Mouse (Mus musculus): ENCODE results near the gene Corin.

Gene Corin

DNA sequence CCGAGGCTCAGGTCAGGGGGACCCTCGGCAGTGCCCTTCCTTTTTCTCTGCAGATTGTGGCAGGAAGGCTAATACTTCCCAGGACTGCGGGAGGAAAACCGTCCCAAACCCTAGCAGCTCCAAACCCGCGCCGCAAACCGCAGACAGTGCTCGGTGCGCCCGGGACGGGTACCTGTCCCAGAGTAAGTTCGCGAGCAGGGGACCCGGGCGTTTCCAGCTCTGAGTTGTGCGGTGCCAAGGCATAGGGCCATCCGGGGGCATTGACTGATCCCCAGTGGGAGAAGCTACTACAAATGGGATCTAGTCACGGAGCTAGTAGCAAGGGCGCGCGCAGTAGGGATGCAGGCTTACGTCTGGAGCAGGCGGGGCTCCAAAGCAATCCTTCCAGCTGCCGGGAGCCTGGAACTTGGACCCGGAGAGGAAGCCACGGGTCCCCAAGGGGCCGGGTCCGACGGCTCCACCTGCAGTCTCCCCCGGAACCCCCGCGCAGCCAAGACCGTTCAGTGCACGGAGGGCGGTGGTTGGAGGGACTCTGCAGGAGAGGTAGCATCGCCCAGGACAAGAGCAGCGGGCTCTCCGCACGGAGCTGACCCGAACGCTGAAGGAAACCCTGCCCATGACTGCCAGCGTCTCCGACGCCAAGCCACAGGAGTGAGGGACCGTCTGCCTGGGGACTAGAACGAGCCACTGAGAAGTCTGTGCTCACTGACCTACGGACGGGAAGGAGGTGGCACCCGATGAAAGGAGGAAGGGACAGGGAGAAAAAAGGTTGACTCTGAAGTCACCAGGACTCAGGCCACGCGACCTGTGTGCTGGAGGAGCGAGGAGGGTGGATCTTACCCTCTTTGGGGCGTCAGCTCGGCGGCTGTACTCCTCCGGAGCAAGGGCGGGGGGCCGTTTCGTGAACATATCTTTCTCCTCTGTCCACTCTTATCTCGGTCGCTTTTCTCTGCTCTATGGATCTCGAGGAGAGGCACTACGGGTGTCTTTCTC lies at the start of gene Corin:
Corin (minus strand) TSS at position 943 of the 993 bp plus-strand sequence.
- DNase-seq (ENCODE audit: low spot score) = no peak

DNA sequence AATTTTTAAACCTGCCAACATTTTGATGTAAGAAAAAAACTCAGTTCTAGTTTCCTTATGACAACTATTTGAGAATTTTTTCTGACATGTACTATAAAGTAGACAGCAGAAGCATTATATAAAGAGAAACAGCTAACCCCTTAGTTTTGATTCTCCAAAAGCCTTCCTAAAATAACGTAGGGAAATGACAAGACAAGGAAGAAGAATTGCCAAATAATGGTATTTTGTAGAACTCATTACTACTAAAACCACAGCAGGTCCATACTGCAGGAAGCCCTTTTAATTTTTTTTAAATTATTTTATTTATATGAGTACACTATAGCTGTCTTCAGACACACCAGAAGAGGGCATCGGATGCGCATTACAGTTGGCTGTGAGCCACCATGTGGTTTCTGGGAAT lies 46.9 kb upstream of the Corin start:
- DNase-seq (ENCODE audit: low spot score) = no peak

DNA sequence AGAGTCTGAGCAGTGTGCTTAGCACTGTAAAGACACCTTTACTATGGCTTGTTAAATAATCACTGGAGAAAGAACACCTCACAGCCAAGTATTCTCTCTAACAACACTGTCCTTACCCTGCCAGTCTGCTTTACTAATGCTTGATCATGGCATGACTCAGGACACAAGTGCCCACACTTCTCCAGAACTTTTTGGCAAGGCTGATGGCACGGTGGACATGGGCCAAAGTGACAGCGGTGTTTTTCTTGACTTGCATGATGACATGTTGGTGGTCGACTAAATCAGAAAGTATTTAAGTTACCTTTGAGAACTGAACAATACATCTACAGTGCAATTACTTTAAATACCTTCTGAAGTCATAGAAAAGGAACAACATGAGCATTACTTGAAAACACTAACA lies 24.6 kb upstream of the Corin start:
- DNase-seq (ENCODE audit: low spot score) = no peak

DNA sequence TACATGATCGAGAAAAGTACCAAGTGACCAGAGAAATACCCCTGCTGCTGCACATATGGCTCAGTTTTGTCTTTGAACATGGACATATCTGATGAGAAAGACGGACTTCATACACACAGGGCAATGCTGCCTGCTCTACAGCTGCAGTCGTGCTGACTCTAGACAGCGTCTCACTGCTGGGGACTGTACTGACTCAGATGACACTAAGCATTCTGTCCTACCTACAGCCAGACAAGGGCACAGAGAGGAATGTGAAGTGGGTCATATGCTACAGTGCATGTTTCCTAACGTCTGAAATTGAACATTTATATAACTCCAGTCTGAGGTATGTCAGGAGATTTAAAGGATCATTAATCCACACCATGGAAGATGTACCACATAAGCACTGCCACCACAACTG lies 9.5 kb upstream of the Corin start:
- DNase-seq (ENCODE audit: low spot score) = no peak

DNA sequence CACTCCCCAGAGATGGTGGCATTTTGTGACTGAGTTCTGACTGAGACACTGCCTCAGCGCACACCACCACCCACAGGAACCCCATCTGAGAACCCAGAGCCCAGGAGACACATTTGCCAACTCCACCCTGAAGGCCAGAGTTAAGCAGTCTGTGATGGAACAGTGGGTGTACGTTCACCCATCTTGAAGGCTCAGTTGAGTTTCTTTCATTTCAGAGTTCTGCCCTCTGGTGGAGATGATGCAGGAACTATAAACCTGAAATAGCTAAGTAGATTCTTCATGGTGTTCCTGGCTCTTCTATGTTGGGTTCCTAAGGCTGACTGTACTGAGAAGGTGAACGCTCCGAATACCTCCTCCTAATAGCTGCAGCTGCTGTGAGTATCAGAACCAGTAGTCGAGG lies 1.5 kb upstream of the Corin start:
- DNase-seq (ENCODE audit: low spot score) = no peak

DNA sequence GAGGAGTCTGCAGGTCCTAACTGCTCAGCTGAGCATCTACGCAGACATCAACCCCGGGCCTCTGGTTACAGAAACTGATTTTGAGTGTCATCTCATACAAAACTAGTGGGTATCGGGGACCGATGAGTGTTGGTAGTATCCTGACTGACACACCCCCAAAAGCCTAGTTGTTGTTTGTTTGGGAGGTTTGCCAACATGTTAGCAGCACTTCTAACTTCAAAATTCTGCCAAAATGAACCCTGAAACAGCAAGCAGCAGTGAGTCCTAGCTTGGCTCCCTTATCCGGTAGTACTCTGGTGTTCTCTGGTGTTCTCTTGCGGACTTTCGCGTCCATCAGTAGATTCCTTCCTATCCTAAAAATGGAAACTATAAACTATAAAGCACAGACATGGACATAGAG lies 1.5 kb downstream of the Corin start:
- no peak for DNase-seq (ENCODE audit: low spot score)

DNA sequence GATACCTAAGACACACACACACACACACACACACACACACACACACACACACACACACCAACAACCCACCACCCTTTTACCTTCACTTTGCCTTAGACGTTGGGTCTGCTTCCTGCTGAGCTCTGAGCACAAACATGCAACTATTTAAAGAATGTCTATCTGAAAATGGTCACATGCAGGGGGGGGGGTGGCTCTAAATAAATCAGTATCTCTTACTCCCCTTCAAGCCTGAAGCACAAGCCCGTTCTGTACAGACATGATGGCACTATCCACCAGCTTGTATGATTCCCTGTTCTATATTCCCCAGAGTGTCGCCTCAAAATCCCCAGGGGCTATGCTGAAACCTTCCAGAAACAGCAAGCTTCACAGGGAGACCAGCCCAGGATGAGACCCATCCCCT lies 2.5 kb downstream of the Corin start:
- DNase-seq (ENCODE audit: low spot score) = no peak

DNA sequence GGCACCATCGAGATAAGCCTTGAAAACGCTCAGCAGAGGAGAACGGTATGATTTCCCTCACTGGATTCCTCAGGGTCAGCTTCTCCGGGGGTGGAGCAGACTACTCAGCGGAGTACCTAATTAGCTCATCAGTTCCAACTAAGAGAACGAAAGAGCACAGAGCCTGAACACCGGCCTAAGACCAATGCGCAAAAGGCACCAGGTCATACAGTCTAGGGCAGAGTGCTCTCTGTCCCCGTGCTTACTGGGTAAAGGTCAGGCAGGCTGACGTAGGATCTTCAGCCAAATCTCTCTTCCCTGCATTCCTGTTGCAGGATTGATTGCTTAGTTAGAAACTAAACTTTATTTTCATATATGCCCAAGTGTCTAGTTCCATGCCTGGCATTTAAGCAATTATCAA lies 6.0 kb downstream of the Corin start:
- DNase-seq (ENCODE audit: low spot score) = no peak

DNA sequence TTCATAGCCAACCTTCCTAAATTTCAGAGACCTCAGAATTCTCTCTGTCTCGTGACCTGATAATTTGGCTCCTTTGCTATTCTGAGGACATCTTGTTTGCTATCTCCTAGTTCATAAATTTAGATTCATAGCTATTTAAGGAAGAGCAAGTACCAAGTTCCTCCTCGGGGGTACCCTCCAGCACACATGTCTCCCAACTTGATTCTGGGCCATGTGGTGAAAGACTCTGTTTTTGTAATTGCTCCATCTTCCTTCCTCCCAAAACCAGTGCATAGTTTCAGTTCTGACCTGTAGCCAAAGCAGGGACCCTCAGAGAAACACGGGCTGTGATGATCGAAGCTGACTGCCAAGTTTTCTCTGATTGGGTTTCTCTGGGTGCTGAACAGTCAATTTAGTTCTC lies 7.5 kb downstream of the Corin start:
- no peak for DNase-seq (ENCODE audit: low spot score)

DNA sequence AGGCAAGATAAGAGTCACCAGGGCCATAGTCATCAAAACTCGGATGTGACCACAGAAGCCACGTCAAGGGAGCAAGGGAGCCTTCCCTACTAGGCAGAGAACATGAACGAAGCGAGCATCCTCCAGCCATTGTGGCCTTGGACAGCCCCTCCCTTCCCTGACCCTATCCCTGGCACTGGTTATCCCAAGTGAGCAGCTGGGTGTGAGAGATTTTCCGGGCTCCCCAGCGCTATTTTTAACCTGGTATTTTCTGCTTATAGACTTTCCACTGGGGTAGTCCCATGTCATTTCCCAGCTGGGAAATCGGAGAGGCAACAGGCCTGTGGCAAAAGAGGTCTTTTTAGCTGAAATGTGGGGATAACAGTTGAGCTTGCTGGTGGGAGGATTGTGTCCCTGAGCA lies 10.4 kb downstream of the Corin start:
- DNase-seq (ENCODE audit: low spot score) = no peak

DNA sequence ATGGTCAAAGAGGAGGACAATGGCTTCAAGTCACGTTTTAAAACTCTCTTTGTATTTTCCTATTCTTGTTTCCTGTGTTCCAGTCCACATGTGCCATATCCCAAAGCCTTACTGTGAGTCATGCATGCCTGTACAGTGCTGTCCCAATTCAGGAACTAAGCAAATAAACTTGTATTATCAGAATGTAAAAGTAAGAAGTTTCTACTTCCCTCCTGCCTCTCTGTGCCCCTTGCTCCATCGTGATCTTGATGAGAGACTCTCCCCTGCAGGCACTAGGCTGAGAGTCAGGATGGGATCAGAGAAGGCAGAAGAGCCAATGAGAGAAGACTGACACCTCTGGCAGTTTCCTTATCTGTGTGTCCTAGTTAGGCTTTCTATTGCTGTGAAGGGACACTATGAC lies 13.0 kb downstream of the Corin start:
- DNase-seq (ENCODE audit: low spot score) = no peak

DNA sequence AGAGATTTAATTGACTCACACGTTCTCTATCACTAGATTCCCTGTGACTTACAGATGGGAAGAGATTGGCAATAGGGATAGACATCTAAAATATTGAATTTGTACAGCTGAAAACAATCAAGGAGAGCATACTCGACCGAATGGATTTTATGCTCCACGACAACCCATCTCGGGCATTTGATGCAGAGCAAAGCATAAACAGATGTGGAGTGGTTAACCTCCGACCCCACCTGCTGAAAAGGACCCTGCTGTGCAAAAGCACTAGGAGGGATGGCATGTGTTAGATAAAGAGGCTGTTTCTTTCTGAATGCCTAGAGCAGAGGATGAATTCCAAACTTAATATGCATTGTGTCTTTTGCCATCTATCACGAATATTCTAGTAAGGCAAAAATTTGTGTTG lies 23.8 kb downstream of the Corin start:
- DNase-seq (ENCODE audit: low spot score) = no peak

DNA sequence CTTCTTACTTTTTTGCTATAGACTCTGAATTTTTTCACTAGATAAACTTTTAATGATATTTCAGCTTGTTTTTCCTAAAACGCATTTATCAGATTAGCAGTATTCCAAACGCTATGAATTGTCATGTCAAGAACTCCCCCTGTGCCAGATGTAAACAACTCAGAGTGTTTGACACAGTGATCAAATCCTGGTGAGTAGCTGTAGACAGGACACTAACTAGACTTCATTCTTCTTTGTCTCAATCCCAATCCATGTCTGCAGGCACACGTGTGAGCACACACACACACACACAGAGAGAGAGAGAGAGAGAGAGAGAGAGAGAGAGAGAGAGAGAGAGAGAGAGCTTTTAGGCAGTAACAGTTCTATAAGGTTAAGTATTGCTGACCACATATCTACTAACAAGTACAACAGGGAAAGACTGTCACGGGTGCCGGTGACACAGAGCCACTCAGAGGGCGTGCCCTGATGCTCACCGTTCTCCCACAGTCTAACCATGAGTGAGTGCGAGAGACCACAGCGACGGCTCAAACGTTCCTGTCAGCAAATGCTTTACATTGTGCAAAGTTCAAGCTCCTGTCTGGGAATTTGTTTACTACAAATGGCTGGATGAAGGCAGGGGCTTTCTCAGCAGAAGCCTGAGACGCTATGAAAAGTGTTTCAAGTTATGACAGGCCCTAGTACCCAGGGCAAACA lies 31.8 kb downstream of the Corin start:
- DNase-seq (ENCODE audit: low spot score) = no peak

DNA sequence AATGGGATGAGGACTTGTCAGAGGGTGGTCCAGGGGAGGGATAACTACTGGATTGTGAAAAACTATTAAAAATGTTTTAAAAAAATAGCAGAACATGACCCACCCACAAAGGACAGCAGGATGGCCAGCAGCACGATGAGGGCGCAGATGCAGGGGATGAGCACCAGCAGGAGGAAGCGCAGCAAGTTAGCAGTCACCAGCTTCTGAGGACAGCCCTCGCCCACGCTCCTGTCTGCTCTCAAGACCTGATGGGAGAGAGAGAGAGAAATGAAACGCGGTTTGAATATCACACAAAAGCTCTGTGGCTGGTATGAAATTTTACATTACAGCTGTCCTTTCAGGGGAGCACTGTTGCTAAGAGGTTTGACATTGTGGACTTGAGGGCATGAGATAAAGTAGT lies 32.5 kb downstream of the Corin start:
- DNase-seq (ENCODE audit: low spot score) = no peak

DNA sequence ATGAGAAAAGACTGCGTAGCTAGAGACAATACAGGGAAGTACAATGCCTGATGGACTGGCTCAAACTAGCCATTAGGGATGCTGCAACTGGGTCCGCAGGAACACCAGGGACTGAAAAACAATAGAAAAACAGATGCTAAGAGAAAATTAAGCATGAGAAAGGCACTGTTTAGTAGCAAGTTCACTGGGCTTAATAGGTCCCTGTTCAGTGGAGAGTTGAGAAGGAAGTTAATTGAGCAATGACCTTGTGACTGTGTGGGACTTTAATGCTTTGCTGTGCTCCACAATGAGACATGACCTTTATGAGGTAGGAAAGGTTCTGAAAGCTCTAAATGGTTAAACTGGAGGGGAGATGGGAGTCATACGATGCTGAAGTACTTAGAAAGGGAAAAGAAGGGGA lies 39.3 kb downstream of the Corin start:
- no peak for DNase-seq (ENCODE audit: low spot score)

DNA sequence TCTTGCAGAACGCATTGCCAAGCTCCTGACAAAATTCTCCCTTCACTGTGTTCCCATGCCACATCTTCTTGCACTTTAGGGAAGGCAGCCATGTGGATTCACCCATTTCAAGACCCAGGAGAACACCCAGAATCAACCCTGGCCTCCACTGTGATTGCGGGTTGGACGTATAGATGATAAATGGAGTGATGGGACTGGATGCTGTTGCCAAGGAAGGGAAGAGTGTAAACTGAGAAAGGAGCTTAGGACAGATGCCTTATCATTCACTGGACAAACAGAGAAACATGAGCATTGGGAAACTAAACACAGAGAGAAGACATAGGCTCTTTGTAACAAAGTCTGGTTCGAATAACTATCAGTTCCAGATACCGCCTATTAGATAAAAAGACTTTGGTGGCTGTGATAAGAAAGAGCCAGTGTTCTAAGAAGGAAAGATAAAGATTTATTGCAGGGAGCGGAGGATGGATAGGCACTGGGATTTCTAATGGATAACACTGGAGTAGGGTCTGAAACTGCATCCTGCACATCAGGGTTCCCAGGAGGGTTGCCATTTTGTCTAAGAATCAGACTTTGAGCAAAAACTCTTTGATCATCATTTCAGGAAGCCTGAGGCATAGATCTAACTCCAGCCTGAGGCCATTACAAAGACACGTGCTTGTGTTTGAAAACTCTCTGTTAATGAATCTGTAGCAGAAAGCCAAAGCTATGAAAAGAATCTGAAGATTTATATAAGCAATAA lies 44.7 kb downstream of the Corin start:
- no peak for DNase-seq (ENCODE audit: low spot score)

DNA sequence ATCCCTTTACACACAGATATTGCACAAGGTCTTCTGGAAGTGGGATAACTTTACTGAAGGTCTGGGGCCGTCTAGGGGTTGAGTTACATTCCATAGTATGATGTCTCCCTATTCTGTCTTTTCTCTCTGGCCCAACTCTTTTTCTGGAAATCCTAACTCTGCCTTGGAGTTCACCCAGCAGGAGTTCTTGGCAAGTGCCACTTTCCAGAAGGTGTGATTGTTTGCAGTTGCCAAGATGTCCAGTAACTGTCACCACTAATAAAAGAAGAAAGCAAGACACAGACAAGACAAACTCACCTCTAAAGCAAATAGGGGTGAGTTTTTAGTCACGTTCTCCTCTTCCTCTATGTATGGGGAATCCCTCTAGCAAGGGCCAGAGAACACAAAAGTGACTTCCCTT lies 50.6 kb downstream of the Corin start:
- no peak for DNase-seq (ENCODE audit: low spot score)

DNA sequence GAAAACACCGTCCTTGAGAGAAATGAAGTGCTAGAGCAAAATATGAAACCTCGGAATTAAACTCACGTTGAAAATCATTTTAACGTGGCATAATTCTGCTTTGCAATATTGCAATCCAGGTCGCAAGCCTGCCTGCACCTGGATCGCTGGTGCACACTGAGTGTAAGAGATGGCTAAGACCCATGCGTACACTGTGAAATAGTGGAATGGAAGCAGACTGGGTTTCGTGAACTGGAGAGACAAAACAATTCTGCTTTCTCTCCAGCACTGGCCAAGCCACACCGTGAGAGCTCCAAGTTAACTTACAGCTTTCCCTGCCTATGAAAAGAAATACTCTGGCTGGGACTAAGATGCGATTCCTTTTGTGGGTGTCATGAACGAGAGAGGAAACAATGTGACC lies 51.1 kb downstream of the Corin start:
- no peak for DNase-seq (ENCODE audit: low spot score)

DNA sequence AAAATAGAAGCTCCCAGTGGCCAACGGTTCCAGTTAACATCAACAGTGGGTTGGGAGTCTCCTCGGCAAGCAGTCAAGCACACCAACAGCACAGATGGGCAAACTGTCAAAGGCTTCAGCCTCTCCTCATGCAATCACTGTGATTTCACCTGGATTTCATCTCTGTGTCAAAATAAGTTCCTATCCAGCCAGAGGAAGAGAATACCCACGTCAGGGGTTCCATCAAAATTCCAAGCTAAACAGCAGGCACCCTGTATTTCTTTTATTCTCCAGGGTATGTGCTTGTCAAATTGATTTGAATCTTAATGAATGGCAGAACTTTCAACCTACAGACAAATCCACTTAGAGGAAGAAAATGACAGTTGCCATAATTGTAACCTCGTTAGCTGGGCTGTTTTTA lies 51.5 kb downstream of the Corin start:
- no peak for DNase-seq (ENCODE audit: low spot score)

DNA sequence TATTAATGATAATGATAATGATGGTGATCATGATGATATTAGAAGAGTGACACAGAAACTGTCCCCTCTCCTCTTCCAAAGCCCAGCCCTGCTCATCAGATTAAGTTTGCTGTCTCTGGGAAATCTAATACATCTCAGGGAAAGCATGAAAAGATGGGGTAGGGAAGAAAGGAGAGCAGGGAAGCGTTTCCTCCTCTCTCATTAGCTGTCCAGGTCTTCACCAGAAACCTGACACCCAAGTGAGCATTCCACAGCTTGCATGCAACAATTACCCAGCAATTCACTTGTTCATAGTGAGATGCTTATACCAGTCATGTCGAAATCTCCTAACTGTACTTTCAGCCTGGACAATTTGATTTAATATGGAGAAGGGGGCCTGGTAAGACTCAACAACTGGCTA lies 55.4 kb downstream of the Corin start:
- DNase-seq (ENCODE audit: low spot score) = no peak

DNA sequence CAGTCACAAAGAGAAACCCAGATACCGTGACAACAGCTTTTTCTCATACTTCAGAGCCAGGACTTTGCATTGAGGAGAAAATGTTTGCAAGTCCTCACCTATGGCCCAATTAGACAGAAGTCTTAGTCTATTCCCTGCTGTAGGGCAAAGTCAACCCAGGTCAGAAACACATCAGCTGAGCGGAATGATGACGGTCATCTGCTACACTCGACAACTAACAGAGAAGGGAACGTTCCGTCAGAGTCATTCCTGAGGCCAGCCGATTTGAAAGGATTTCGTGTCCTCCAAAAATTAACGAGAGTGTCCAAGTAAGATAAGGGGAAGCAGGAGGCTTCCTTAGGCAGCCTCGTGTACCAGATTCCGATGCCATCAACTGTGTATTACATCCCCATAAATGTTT lies 58.2 kb downstream of the Corin start:
- DNase-seq (ENCODE audit: low spot score) = no peak

DNA sequence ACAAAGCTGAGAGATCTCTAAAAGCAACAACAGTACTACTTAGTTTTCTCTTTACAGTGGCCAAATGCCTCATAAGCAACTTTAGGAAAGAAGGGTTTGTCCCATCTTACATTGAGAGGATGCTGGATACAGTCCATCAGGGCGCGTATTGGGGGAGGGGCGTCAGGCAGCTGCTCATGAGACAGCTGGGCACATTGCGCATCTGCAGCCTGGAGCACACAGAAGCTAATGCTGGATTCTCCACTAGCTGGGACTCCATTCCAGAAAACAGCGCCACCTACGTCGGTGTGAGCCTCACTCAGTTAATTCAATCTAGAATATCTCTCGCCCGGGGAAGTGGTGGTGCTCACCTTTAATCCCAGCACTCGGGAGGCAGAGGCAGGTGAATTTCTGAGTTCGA lies 60.3 kb downstream of the Corin start:
- no peak for DNase-seq (ENCODE audit: low spot score)

DNA sequence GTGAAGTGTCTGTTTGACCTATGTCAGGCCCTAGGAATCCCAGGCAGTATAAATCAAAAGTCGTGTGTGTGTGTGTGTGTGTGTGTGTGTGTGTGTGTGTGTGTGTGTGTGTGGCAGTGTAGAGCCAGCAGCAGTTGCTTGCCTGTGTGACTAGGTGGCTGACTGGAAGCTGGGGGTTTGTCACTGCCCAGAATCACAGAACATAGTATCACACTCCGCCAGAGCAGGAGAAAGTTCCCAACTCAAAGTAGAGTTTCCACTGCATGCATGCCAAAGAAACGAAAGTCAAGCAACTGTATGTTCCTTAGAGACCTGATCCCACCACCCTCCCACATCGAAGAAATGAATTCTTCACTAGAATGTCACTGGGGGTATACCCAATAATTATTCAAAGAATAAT lies 61.3 kb downstream of the Corin start:
- DNase-seq (ENCODE audit: low spot score) = no peak

All from T-cell, adult 2 months (primary cell).